14 mouse cellular contexts compared by ENCODE assay signal in the genomic region with DNA sequence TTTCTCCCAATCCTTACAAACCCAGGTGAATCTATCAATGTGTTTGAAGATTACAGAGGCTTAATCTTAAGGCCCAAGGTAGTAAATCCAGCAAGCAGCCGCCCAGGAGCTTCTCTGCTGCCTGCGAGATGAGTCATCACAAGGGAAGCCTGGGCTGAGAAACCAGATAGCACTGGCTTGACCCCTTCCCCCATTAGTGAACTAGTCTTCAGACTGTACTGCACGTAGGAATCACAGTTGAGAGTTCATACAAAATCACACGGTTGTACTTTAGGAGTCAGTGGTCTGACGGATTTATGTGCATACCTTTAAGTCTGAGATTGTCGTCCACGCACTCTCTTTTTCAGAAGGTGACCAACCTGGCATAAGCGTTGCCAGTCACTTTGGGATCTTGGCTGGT. TPM values are rescaled to one million over a fixed set of nuclear protein-coding genes. Genes with fewer than 3 reads are reported as not detected.
DNase-seq lines count a peak whose midpoint lies in the region; ATAC-seq and TF ChIP-seq lines count a peak whose summit lies in the region.
"Had no signal": no experiment of that assay in that cellular context is flagged by ENCODE, and none has a peak within 500 bp of the region (broad histone marks: within the 10 kb centered on the region; RNA-seq: fewer than 3 reads in every experiment).

No protein-coding gene starts in this region.

- DNase-seq in adrenal gland, adult 2 months: peak; percentile 49
- DNase-seq in adrenal gland, postnatal 25 days: no peak
- no peak for DNase-seq in hindbrain, embryonic 10.5 days (ENCODE audit: low spot score)
- no peak for DNase-seq in hindbrain, postnatal 0 days (ENCODE audit: low spot score)
- peak; percentile 46 for DNase-seq in 416B (ENCODE audit: low read depth)
- DNase-seq in embryonic facial prominence, embryonic 10.5 days (ENCODE audit: low spot score): no peak
- DNase-seq in gastrocnemius, adult 8-10 months (ENCODE audit: low spot score in 2 of 2): no peak
- DNase-seq in urinary bladder, adult 2 months (ENCODE audit: low spot score): no peak
- DNase-seq: cerebellum, postnatal 14 days; lung, postnatal 10 days had no signal

- peaks cover 18% of the 10 kb centered on the region for H3K36me3 ChIP-seq in hindbrain, embryonic 10.5 days
- no peaks in the 10 kb centered on the region for H3K36me3 ChIP-seq in hindbrain, postnatal 0 days (ENCODE audit: insufficient read depth, low read length)
- H3K36me3 ChIP-seq in embryonic facial prominence, embryonic 10.5 days (replicated peaks): peaks cover 7% of the 10 kb centered on the region; the same call in 1 of the 2 replicates
- H3K36me3 ChIP-seq: hindbrain, embryonic 15.5 days; limb, embryonic 12.5 days had no signal

- H3K27ac ChIP-seq in hindbrain, embryonic 10.5 days: peak overlapping the region; percentile 40; the same call in 1 of the 2 replicates
- no peak overlapping the region for H3K27ac ChIP-seq in hindbrain, postnatal 0 days
- peak overlapping the region; percentile 48 for H3K27ac ChIP-seq in embryonic facial prominence, embryonic 10.5 days (replicated peaks)
- H3K27ac ChIP-seq: hindbrain, embryonic 15.5 days; limb, embryonic 12.5 days had no signal

- no peak for TF ChIP-seq CTCF in hindbrain, postnatal 0 days (IDR thresholded peaks at IDR 0.05; ENCODE audit: low read depth)

- no peak overlapping the region for H3K4me3 ChIP-seq in hindbrain, embryonic 10.5 days
- H3K4me3 ChIP-seq in hindbrain, postnatal 0 days (ENCODE audit: low read length): no peak overlapping the region
- H3K4me3 ChIP-seq in embryonic facial prominence, embryonic 10.5 days: no peak overlapping the region
- H3K4me3 ChIP-seq: erythroblast, embryonic 14.5 days; hindbrain, embryonic 15.5 days; limb, embryonic 12.5 days had no signal

- H3K4me2 ChIP-seq in hindbrain, postnatal 0 days (ENCODE audit: low read depth, low read length): no peak overlapping the region
- H3K4me2 ChIP-seq: hindbrain, embryonic 15.5 days; limb, embryonic 12.5 days had no signal

- 77% methylated on average over 8 of the region's 8 CpGs for WGBS in hindbrain, embryonic 10.5 days
- 87% methylated on average over 8 of the region's 8 CpGs for WGBS in hindbrain, postnatal 0 days
- 70% methylated on average over 8 of the region's 8 CpGs for WGBS in embryonic facial prominence, embryonic 10.5 days

- peaks cover 32% of the 10 kb centered on the region for H3K4me1 ChIP-seq in hindbrain, embryonic 10.5 days (replicated peaks)
- no peaks in the 10 kb centered on the region for H3K4me1 ChIP-seq in hindbrain, postnatal 0 days (ENCODE audit: insufficient read depth, low read length)
- H3K4me1 ChIP-seq in embryonic facial prominence, embryonic 10.5 days: peaks cover 26% of the 10 kb centered on the region

- no peaks in the 10 kb centered on the region for H3K27me3 ChIP-seq in hindbrain, embryonic 10.5 days (ENCODE audit: insufficient read depth, poor library complexity, severe bottlenecking)
- H3K27me3 ChIP-seq in hindbrain, postnatal 0 days (ENCODE audit: insufficient read depth, low read length): no peaks in the 10 kb centered on the region
- no peaks in the 10 kb centered on the region for H3K27me3 ChIP-seq in embryonic facial prominence, embryonic 10.5 days (replicated peaks; ENCODE audit: low read depth, poor library complexity, severe bottlenecking)
- H3K27me3 ChIP-seq: hindbrain, embryonic 15.5 days; limb, embryonic 12.5 days had no signal

- no peaks in the 10 kb centered on the region for H3K9me3 ChIP-seq in hindbrain, embryonic 10.5 days
- no peaks in the 10 kb centered on the region for H3K9me3 ChIP-seq in hindbrain, postnatal 0 days (ENCODE audit: low read length)
- no peaks in the 10 kb centered on the region for H3K9me3 ChIP-seq in embryonic facial prominence, embryonic 10.5 days
- H3K9me3 ChIP-seq: hindbrain, embryonic 15.5 days; limb, embryonic 12.5 days had no signal

- no peak for ATAC-seq in hindbrain, postnatal 0 days
- ATAC-seq: midbrain, embryonic 16.5 days had no signal

- no peak overlapping the region for H3K9ac ChIP-seq in hindbrain, postnatal 0 days (replicated peaks; ENCODE audit: low read length)
- H3K9ac ChIP-seq: hindbrain, embryonic 15.5 days; limb, embryonic 12.5 days had no signal

RNA-seq across cellular contexts. Expression of a gene that starts 13.8 kb away (rescaled TPM):
- 10 to 100 TPM; 73.3 to 75.4 TPM for total RNA-seq in adrenal gland, adult 2 months (2021)
- 10.3 and 11.9 TPM in 2 replicates for polyA plus RNA-seq in adrenal gland, adult 2 months (2012; rRNA removed)
- 59.7 and 65.7 TPM in 2 replicates for total RNA-seq in adrenal gland, postnatal 25 days (2021)
- 60.9 and 65.9 TPM in 2 replicates for polyA plus RNA-seq in hindbrain, embryonic 10.5 days (2016; fragmentation: Nextera tagmentation; extraction: Ambion mirVana)
- total RNA-seq in hindbrain, postnatal 0 days (2014; rRNA removed): 25.5 and 29.7 TPM in 2 replicates
- 46.2 and 51.3 TPM in 2 replicates for polyA plus RNA-seq in hindbrain, postnatal 0 days (2015; fragmentation: Nextera tagmentation; extraction: Ambion mirVana)
- polyA plus RNA-seq in embryonic facial prominence, embryonic 10.5 days (2016; fragmentation: Nextera tagmentation; extraction: Ambion mirVana): 43.8 and 45.1 TPM in 2 replicates
- total RNA-seq in gastrocnemius, adult 8-10 months (2022): 1 to 10 TPM; 5.1 to 8.5 (median 6.9) TPM
- polyA plus RNA-seq in urinary bladder, adult 2 months (2012; rRNA removed): 71.6 and 86.3 TPM in 2 replicates
- polyA plus RNA-seq: erythroblast, embryonic 14.5 days had no signal

RNA-seq across cellular contexts. Expression of a gene that starts 13.9 kb away (rescaled TPM):
- total RNA-seq in adrenal gland, adult 2 months (2021): 100 to 1,000 TPM; 220 to 417 TPM
- 102 and 152 TPM in 2 replicates for polyA plus RNA-seq in adrenal gland, adult 2 months (2012; rRNA removed)
- 386 and 540 TPM in 2 replicates for total RNA-seq in adrenal gland, postnatal 25 days (2021)
- polyA plus RNA-seq in hindbrain, embryonic 10.5 days (2016; fragmentation: Nextera tagmentation; extraction: Ambion mirVana): 9.3 and 12.3 TPM in 2 replicates
- 58.1 and 59.6 TPM in 2 replicates for total RNA-seq in hindbrain, postnatal 0 days (2014; rRNA removed)
- 3.9 and 4.0 TPM in 2 replicates for polyA plus RNA-seq in hindbrain, postnatal 0 days (2015; fragmentation: Nextera tagmentation; extraction: Ambion mirVana)
- 15.7 and 18.1 TPM in 2 replicates for polyA plus RNA-seq in embryonic facial prominence, embryonic 10.5 days (2016; fragmentation: Nextera tagmentation; extraction: Ambion mirVana)
- total RNA-seq in gastrocnemius, adult 8-10 months (2022): 1 to 10 TPM in 2 of 4 experiments, under 1 TPM in 2; 0.94 to 1.2 (median 1.0) TPM
- polyA plus RNA-seq in urinary bladder, adult 2 months (2012; rRNA removed): 5.5 and 8.5 TPM in 2 replicates

Comparison
In these comparisons a context has a peak if more than half of its experiments do, and no peak if none do; other contexts are left out.
1. DNase-seq: peak in adrenal gland, adult 2 months (single experiment) and 416B (single experiment); none in adrenal gland, postnatal 25 days (single experiment), hindbrain, embryonic 10.5 days (single experiment), hindbrain, postnatal 0 days (single experiment), embryonic facial prominence, embryonic 10.5 days (single experiment), gastrocnemius, adult 8-10 months (0 of 2) and urinary bladder, adult 2 months (single experiment).